Mouse (Mus musculus) neural tube, embryonic 14.5 days (tissue): ENCODE measurements around the gene Itpkb. TPM values are rescaled to one million over a fixed set of nuclear protein-coding genes. Genes with fewer than 3 reads are reported as not detected.

Experiments
- ATAC-seq: fragments of 200-750 bp; cut with Nextera tagmentation; 2 replicates; pipeline ENCODE4 v1.8.0; 2017; ENCODE audit warnings: low read depth, mild to moderate bottlenecking, moderate TSS enrichment, moderate library complexity
- H3K27ac ChIP-seq: fragments of 300-500 bp; sonication (generic); 2 replicates; pipeline ENCODE4 v1.5.1; 2014; ENCODE audit warnings: low read depth, mild to moderate bottlenecking, control low read depth, low read length, moderate library complexity, mixed read lengths
- H3K27me3 ChIP-seq: fragments of 300-500 bp; sonication (generic); 2 replicates; pipeline ENCODE4 v1.6.1; 2014; ENCODE audit warnings: low read length; ENCODE audit not compliant: control insufficient read depth, insufficient read depth
- H3K36me3 ChIP-seq: fragments of 300-500 bp; sonication (generic); 2 replicates; pipeline ENCODE4 v1.6.1; 2014; ENCODE audit warnings: low read length, mixed read lengths; ENCODE audit not compliant: control insufficient read depth, insufficient read depth
- H3K4me1 ChIP-seq: fragments of 300-500 bp; sonication (generic); 2 replicates; pipeline ENCODE4 v1.6.1; 2014; ENCODE audit warnings: low read length; ENCODE audit not compliant: control insufficient read depth, insufficient read depth
- H3K4me2 ChIP-seq: fragments of 300-500 bp; sonication (generic); 2 replicates; pipeline ENCODE4 v1.6.1; 2014; ENCODE audit warnings: mild to moderate bottlenecking, low read depth, low read length, control low read depth
- H3K4me3 ChIP-seq: fragments of 300-500 bp; sonication (generic); 2 replicates; pipeline ENCODE4 v1.5.1; 2014; ENCODE audit warnings: low read depth, low read length, control low read depth, mixed read lengths
- H3K9ac ChIP-seq: fragments of 300-500 bp; sonication (generic); replicated peaks from 2 replicates; pipeline ENCODE4 v1.6.1; 2014; ENCODE audit warnings: low read depth, mild to moderate bottlenecking, control low read depth, low read length, mixed read lengths
- H3K9me3 ChIP-seq: fragments of 300-500 bp; sonication (generic); 2 replicates; pipeline ENCODE4 v1.6.1; 2016; ENCODE audit warnings: low read length; ENCODE audit not compliant: control insufficient read depth
- WGBS: fragments of 180-500 bp; shearing (Covaris S2); extraction: QIAGEN DNeasy Blood & Tissue Kit; methylation state at CpG from one replicate; pipeline ENCODE4 v1.1.7; 2014; 5-methylcytosine and 5-hydroxymethylcytosine counted together
- polyA plus RNA-seq: library from polyadenylated mRNA; unstranded; fragments of >200 nt; fragmentation: Nextera tagmentation; extraction: Ambion mirVana; gene quantifications from 2 replicates; pipeline ENCODE4 v1.2.1, GENCODE M21; 2014

The Itpkb gene
- polyA plus RNA-seq, 1 experiment from 2014 or later, result 2.4 TPM

DNA sequence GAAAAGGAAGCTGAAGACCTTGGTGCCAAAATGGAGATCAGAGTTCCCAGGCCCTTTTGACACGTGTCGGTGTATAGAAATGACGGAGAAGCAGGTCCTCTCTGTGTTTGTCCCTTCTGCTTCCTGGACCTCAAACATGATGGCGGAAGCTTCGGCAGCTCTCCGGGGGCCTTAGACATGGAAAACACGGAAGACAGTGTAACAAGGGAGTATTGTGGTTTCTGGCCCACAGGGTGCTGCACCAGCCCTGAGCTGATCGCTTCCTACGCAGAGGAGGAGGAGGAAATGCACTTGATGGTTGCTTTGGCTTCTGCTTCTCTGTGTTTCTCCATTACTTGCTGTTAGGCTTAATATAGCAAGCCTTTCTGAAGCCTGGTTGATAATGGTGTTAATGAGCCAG, 34.2 kb upstream of the Itpkb start:
- H3K4me3 ChIP-seq, result no peak overlapping the region
- ATAC-seq, result no peak
- H3K4me1 ChIP-seq, result no peaks in the 10 kb centered on the region
- H3K27ac ChIP-seq, result no peak overlapping the region
- H3K9me3 ChIP-seq, result no peaks in the 10 kb centered on the region
- H3K27me3 ChIP-seq, result no peaks in the 10 kb centered on the region
- 88% methylated on average over 9 of the region's 9 CpGs for WGBS
- H3K4me2 ChIP-seq, result no peak overlapping the region
- H3K36me3 ChIP-seq, result no peaks in the 10 kb centered on the region
- H3K9ac ChIP-seq, result no peak overlapping the region

DNA sequence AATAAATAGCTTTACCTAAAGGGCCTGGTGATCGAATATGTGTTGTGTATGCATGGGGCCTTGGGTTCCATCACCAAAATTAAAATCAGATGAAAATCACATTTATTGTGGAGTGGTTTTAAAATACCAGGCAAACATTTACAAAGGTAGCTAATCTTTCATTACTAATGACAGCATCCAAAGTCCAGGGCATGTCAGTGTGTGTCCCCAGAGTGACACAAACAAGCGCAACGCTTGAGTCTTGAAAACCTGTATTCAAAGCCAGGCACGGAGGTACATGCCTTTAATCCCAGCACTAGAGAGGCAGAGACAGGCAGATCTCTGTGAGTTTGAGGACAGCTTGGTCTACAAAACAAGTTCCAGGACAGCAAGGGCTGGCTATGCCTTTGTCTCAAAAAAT, 30.6 kb upstream of the Itpkb start:
- Histone ChIP-seq H3K4me1 (no peaks in the 10 kb centered on the region), H3K9ac (no peak overlapping the region), H3K27ac (no peak overlapping the region), H3K4me2 (no peak overlapping the region), H3K4me3 (no peak overlapping the region), H3K36me3 (no peaks in the 10 kb centered on the region), H3K27me3 (no peaks in the 10 kb centered on the region), H3K9me3 (no peaks in the 10 kb centered on the region)
- WGBS, result 91% methylated on average over 4 of the region's 4 CpGs
- ATAC-seq, result no peak

DNA sequence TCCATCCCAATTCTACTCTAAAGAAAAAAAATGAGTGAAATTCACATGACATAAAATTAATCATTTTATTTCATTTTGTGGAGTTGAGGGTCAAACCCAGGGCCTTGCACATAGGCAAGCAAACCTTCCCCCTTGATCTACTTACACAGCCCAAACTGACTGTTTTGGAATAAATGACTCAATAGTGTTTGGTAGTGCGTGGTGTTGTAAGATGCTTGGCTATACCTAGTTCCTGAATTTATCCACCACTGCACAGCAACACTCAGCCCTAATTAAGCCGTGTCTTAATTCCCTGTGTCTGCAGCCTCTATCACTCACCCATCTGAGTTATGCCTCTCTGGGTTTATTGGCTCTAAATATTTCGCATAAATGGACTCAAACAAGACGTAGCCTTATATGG, 30.0 kb upstream of the Itpkb start:
- H3K4me1 ChIP-seq, result no peaks in the 10 kb centered on the region
- H3K9ac ChIP-seq, result no peak overlapping the region
- ATAC-seq, result no peak
- H3K4me3 ChIP-seq, result no peak overlapping the region
- no peak overlapping the region for H3K4me2 ChIP-seq
- no peaks in the 10 kb centered on the region for H3K36me3 ChIP-seq
- 78% methylated on average over 4 of the region's 4 CpGs for WGBS
- H3K27me3 ChIP-seq, result no peaks in the 10 kb centered on the region
- no peak overlapping the region for H3K27ac ChIP-seq
- no peaks in the 10 kb centered on the region for H3K9me3 ChIP-seq

DNA sequence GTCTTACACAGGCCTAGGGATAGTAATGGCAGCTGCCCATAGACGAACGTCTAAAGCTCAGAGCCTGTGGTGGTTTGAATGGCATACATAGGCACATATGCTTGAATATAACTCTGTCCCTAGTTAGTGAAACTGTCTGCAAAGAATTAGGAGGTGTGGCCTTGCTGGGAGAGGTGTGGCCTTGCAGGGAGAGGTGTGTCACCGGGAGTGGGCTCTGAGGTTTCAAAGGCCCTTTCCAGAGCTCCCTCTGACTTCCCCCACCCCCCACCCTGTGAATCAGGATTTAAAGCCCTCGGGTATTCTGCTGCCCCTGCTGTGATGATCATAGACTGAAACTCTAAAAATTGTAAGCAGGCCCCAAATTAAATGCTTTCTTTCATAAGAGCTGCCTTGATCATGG, 29.3 kb upstream of the Itpkb start:
- Histone ChIP-seq H3K27ac (no peak overlapping the region), H3K4me3 (no peak overlapping the region), H3K27me3 (no peaks in the 10 kb centered on the region), H3K4me1 (no peaks in the 10 kb centered on the region), H3K9me3 (no peaks in the 10 kb centered on the region), H3K9ac (no peak overlapping the region), H3K4me2 (no peak overlapping the region), H3K36me3 (no peaks in the 10 kb centered on the region)
- ATAC-seq, result no peak
- 49% methylated on average over 4 of the region's 4 CpGs for WGBS

DNA sequence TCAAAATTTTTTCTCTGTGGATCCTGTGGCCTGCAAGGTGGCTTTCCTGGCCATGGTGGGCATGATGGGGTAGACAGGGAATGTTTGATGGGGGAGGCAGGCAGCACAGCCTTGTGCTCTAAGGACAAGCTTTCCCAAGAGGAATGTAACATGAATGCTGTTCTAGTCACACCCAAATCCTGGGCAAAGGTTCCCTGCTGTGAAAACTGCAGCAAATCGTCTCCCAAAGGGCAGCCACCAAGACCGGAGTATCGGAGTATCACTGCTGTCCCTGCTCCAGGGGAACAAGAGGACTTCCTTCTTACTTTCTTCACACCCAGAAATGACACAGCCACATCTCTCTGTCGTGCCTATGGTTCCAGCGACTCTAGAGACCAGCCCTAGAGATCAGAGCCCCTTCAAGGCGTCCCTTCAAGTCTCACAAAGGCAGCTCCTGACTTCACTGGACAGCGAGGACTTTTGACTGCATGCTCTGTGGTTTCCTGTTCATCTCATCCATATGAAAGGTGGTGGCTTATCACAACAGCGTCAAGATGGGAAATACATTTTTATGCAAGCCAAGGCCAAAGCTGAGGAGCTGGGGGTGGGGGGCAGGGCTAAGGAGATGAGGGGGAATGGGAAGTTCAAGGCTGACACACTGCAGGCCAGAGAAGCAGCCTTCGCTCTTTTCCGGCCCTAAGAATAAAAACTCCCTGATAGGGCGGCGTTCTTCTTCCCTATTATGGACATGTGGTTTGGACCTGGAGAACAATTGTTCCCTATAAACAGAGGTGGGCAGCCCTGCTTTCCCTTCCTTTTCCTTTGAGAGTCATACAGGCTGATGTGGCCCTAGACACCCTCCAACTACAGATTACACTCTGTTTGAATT, 27.8 kb upstream of the Itpkb start:
- 51% methylated on average over 12 of the region's 12 CpGs for WGBS
- no peak for ATAC-seq
- Histone ChIP-seq H3K4me3 (no peak overlapping the region), H3K36me3 (no peaks in the 10 kb centered on the region), H3K27ac (no peak overlapping the region), H3K9ac (no peak overlapping the region), H3K4me2 (no peak overlapping the region), H3K4me1 (no peaks in the 10 kb centered on the region), H3K9me3 (no peaks in the 10 kb centered on the region), H3K27me3 (no peaks in the 10 kb centered on the region)

DNA sequence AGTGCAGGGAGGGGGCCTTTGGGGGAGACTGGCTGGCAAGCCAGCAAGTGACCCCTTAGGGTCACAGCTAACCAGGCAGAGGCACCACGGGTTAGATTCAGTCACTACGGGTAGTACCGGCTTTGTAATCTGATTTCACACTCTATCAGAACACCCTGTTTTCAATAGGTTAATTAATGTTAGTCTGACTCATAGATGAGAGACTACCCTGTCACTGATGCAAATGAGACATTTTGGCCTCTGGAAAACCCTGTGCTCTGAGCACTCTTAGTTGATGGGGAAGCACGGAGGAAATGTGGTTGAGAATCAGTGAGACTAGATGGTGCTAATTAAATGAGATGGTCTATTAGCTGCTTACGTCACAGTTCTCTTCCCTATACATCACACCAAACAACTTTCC, 26.7 kb upstream of the Itpkb start:
- Histone ChIP-seq H3K4me3 (no peak overlapping the region), H3K27ac (no peak overlapping the region), H3K9ac (no peak overlapping the region), H3K27me3 (no peaks in the 10 kb centered on the region), H3K4me1 (no peaks in the 10 kb centered on the region), H3K4me2 (no peak overlapping the region), H3K9me3 (no peaks in the 10 kb centered on the region), H3K36me3 (no peaks in the 10 kb centered on the region)
- ATAC-seq, result 0 out of 2 replicates have a peak, but pooled peaks have one; percentile 17
- WGBS, result 35% methylated on average over 5 of the region's 5 CpGs

DNA sequence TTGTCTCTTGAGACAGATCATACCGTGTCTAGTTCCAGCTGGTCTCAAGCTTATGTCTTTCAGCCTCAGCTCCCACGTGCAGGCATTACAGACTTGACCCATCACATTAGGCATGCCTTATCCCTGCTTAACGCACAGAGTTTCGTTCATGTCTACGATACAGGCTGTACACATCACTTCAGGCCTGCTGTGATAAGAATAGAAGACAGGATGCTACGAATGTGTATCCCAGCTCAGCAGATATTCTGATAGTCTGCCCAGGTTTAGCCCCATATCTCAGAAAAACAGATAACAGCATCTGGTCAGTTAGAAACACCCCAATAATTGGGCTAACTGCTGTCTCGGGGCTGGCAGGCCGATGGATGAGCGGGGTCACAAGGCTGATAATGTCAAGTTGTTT, 23.4 kb upstream of the Itpkb start:
- Histone ChIP-seq H3K27ac (no peak overlapping the region), H3K4me2 (no peak overlapping the region), H3K9ac (no peak overlapping the region), H3K4me3 (no peak overlapping the region), H3K4me1 (no peaks in the 10 kb centered on the region), H3K27me3 (no peaks in the 10 kb centered on the region), H3K9me3 (no peaks in the 10 kb centered on the region), H3K36me3 (no peaks in the 10 kb centered on the region)
- 81% methylated on average over 9 of the region's 9 CpGs for WGBS
- ATAC-seq, result no peak

DNA sequence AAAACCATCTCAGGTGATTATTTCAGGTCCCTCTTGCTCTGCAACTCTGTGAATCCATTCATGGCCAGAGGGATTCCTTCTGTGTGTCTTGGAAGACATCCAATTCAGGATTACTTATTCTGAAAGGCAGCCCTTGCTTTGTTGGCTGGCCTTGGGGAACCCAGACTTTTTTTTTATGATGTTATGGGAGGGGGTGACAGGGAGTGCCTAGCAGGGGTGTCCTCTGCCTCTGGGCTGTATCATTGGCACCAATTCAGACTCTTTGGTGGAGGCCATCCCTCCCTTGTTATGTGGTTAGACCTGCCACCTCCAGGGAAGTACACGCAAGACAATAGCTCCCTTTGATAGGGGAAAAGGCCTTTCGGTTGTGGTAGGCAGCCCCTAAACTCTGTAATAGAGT, 22.6 kb upstream of the Itpkb start:
- Histone ChIP-seq H3K27ac (no peak overlapping the region), H3K4me1 (peaks cover 6% of the 10 kb centered on the region; the same call in 1 of the 2 replicates), H3K27me3 (no peaks in the 10 kb centered on the region), H3K9ac (no peak overlapping the region), H3K36me3 (no peaks in the 10 kb centered on the region), H3K9me3 (no peaks in the 10 kb centered on the region), H3K4me3 (no peak overlapping the region), H3K4me2 (no peak overlapping the region)
- WGBS, result 43% methylated on average over 2 of the region's 2 CpGs
- no peak for ATAC-seq

DNA sequence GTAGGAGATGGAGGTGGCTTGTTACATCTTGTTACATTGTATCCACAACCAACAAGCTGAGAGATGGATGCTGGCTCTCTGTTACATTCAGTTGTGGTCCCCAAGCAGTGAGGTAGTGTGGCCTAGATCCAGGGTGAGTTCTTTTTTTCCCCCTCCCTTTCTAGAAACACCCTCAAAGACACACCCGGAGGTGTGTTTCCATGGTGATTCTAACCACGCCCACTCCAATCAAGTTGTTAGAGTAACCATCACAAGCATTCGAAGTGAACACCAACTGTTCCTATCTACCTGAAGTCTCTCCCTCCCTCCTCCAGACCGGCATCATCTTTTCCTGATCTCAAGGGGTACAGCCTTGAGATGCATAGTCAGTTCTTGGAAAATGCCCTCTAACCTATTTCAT, 21.4 kb upstream of the Itpkb start:
- ATAC-seq, result no peak
- H3K27me3 ChIP-seq, result no peaks in the 10 kb centered on the region
- H3K9ac ChIP-seq, result no peak overlapping the region
- H3K27ac ChIP-seq, result no peak overlapping the region
- no peak overlapping the region for H3K4me3 ChIP-seq
- no peaks in the 10 kb centered on the region for H3K9me3 ChIP-seq
- H3K36me3 ChIP-seq, result no peaks in the 10 kb centered on the region
- 56% methylated on average over 4 of the region's 4 CpGs for WGBS
- peaks cover 11% of the 10 kb centered on the region; the same call in 1 of the 2 replicates for H3K4me1 ChIP-seq
- no peak overlapping the region for H3K4me2 ChIP-seq
